Mouse (Mus musculus) lung, adult 18-20 months (tissue): ENCODE measurements around the gene Rpl37a.

Experiments used
- DNase-seq, 2 experiments: peaks; one replicate each; pipeline ENCODE4 v3.0.0; 2022; ENCODE audit warnings: mixed read lengths in 2 of 2

Gene Rpl37a

GRCm38 (mm10) chr1:72738946-72739680 is 28.0 kb downstream of the Rpl37a start:
- peak; percentile 27 to 42 for DNase-seq

GRCm38 (mm10) chr1:72739681-72740063 is 28.6 kb downstream of the Rpl37a start:
- DNase-seq: peak; percentile 9 to 19

- no peak for DNase-seq
Observed at GRCm38 (mm10) chr1:72741406-72741805, 30.3 kb downstream of the Rpl37a start.

GRCm38 (mm10) chr1:72744816-72745506 is 33.9 kb downstream of the Rpl37a start:
- no peak for DNase-seq

- DNase-seq: no peak
Observed at GRCm38 (mm10) chr1:72746382-72746781, 35.3 kb downstream of the Rpl37a start.

- DNase-seq: peak; percentile 4 to 8
Observed at GRCm38 (mm10) chr1:72751371-72751781, 40.3 kb downstream of the Rpl37a start.

- DNase-seq: peak; percentile 13 to 28
Observed at GRCm38 (mm10) chr1:72753211-72753610, 42.1 kb downstream of the Rpl37a start.

- no peak for DNase-seq
Observed at GRCm38 (mm10) chr1:72755227-72755626, 44.1 kb downstream of the Rpl37a start.

- DNase-seq: no peak
Observed at GRCm38 (mm10) chr1:72755801-72756200, 44.7 kb downstream of the Rpl37a start.

GRCm38 (mm10) chr1:72759758-72760157 is 48.7 kb downstream of the Rpl37a start:
- DNase-seq: no peak
